Comparison of ENCODE assay signal across 8 mouse cellular contexts in genomic region chr1:71652551-71653399, GRCm38 (mm10). TPM values are rescaled to one million over a fixed set of nuclear protein-coding genes. Genes with fewer than 3 reads are reported as not detected.
A peak's percentile ranks its signal among the peaks of the same experiment; 100 is the strongest.
DNase-seq lines count a peak whose midpoint lies in the region; ATAC-seq and TF ChIP-seq lines count a peak whose summit lies in the region.

TSS of gene Fn1 (minus strand) at chr1:71653200.

- H3K4me3 ChIP-seq in hindbrain, embryonic 12.5 days = peak within 1 kb of the TSS; percentile 76

- H3K9ac ChIP-seq in hindbrain, embryonic 12.5 days = peak within 1 kb of the TSS; percentile 82

- under 1% methylated on average over 61 of the region's 63 CpGs for WGBS in hindbrain, embryonic 12.5 days

- no peak for TF ChIP-seq CTCF in Patski (IDR thresholded peaks at IDR 0.05)

- H3K4me2 ChIP-seq in hindbrain, embryonic 12.5 days (replicated peaks) = peak within 1 kb of the TSS; percentile 92

- peak; percentile 96 for ATAC-seq in Patski
- peak; percentile 97 for ATAC-seq in hindbrain, embryonic 12.5 days (ENCODE audit: low FRiP score)

- H3K36me3 ChIP-seq in hindbrain, embryonic 12.5 days = peaks cover 9% of the 10 kb centered on the region; the same call in 1 of the 2 replicates

- H3K9me3 ChIP-seq in hindbrain, embryonic 12.5 days (replicated peaks) = no peaks in the 10 kb centered on the region

- in situ Hi-C loops in Patski (cut with MboI; ENCODE audit: low pct_unique_long_range_greater_than_20kb) = loop anchor here (10.0 kb wide), 1 partner anchor 232 kb away; no protein-coding TSS in a partner anchor

- peak; percentile 54 for DNase-seq in Patski (ENCODE audit: low read depth, low spot score)
- DNase-seq in cerebellum, postnatal 36 days = peak; percentile 5 to 19
- peak; percentile 10 to 25 for DNase-seq in frontal cortex, postnatal 25 days (ENCODE audit: low spot score in 2 of 2)
- DNase-seq in layer of hippocampus, postnatal 25 days (ENCODE audit: extremely low spot score in 1 of 2, low spot score in 1 of 2) = peak; percentile 33 to 59
- peak; percentile 90 for DNase-seq in lung, postnatal 14 days
- DNase-seq in ovary, postnatal 36 days (ENCODE audit: low spot score) = peak; percentile 85
- peak; percentile 64 to 84 for DNase-seq in urinary bladder, adult 18-20 months (ENCODE audit: low spot score in 2 of 2)

- CTCF ChIA-PET in Patski (lab: Charles Lee) = interaction anchor here (1.6 kb wide), 1 partner anchor 9 kb away, joined by 3 read pairs; no protein-coding TSS in a partner anchor

- H3K27me3 ChIP-seq in Patski = no peaks in the 10 kb centered on the region
- H3K27me3 ChIP-seq in hindbrain, embryonic 12.5 days = no peaks in the 10 kb centered on the region

- POLR2A ChIA-PET in Patski (lab: Charles Lee) = interaction anchor here (0.5 to 1.1 kb wide), 2 partner anchors 9 to 462 kb away, joined by 4 to 6 read pairs; no protein-coding TSS in a partner anchor

- peak within 1 kb of the TSS; percentile 90 for H3K27ac ChIP-seq in hindbrain, embryonic 12.5 days

- H3K4me1 ChIP-seq in hindbrain, embryonic 12.5 days = peaks cover 18% of the 10 kb centered on the region

RNA-seq across cellular contexts. Expression of gene Fn1, which starts in this region (rescaled TPM):
- 1,318 TPM for polyA plus RNA-seq in Patski (2021)
- 147 and 173 TPM in 2 replicates for polyA plus RNA-seq in hindbrain, embryonic 12.5 days (2016; fragmentation: Nextera tagmentation; extraction: Ambion mirVana)
- total RNA-seq in layer of hippocampus, postnatal 25 days (2021) = 10 to 100 TPM; 32.8 to 57.2 TPM

Comparison
In these comparisons a context has a peak if more than half of its experiments do, and no peak if none do; other contexts are left out.
1. Peak in every context shown above with its lines: DNase-seq, ATAC-seq, H3K4me3 ChIP-seq and H3K27ac ChIP-seq.
2. DNase-seq: peak in every context shown above with its lines; median percentile 90 in lung, postnatal 14 days; 85 in ovary, postnatal 36 days; 74 in urinary bladder, adult 18-20 months; 54 in Patski; 46 in layer of hippocampus, postnatal 25 days; 18 in frontal cortex, postnatal 25 days; 12 in cerebellum, postnatal 36 days.